Mouse (Mus musculus): Measurements from ENCODE around the gene Fxyd3. TPM values are rescaled to one million over a fixed set of nuclear protein-coding genes. Genes with fewer than 3 reads are reported as not detected.

The Fxyd3 gene
- polyA plus RNA-seq, 1 experiment from 2014 or later: 2.2 TPM

DNA sequence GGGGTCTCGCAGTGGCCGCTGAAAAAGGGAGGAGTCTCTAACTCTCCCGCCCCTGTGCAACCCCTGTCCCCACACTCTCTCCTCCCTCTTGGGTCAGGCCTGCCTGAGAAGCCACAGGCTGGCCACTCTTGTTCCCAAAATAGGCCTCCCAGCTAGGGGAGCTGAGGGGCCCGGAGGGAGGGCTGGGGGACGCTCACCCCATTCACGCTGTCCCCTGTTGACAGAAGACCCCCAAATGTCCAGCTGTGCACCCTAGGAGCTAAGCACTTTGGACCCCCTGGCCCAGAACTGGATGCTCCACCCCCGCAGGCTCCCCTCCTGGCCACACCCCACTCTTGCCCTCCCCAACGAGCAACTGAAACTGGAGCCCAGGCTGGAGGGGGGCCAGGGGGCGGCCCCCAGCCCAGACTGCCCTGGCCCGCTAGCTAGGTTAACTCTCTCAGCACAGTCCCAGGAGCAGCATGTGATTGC, 21.1 kb downstream of the Fxyd3 start:
- ATAC-seq (ENCODE audit: extremely low read depth, insufficient number of reproducible peaks, low FRiP score, low TSS enrichment): peak; percentile 69
- Histone ChIP-seq H3K36me3 (no peaks in the 10 kb centered on the region), H3K9me3 (no peaks in the 10 kb centered on the region), H3K27me3 (replicated peaks) (peaks cover 31% of the 10 kb centered on the region), H3K4me2 (peak overlapping the region; percentile 69), H3K27ac (replicated peaks) (peak overlapping the region; percentile 94), H3K4me1 (peaks cover 63% of the 10 kb centered on the region), H3K4me3 (peak overlapping the region; percentile 53), H3K9ac (peak overlapping the region; percentile 82)
- WGBS: 11% methylated on average over 10 of the region's 10 CpGs

DNA sequence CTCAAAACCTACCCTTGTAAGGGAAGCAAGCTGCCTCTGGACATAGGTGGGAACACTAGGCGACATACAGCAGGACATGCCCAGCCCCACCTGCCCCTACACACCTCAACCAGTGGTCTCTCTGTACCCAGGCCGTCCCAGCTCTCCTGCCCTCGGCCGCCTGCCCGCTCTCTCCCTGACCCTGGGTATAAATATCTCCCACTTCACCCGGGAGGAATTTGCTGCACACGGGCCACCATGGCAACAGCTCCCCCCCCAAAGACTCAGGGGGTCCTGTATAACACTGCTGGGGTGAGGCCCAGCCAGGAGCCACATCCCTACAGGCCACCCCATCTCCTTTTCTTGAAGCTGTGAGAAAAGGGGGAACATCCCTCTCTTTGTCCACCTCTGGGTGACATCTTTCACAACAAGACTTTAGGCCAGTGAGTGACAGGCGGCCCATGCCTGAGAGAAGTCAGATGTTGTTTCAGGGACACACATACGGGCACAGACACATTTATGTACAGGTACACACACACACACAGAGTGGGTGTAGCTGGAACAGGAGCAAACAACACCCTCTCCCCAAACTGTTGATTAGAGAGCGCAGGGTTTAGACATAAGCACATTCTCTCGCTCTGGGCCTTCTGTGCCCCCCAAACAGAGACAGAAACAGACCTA, 21.7 kb downstream of the Fxyd3 start:
- Histone ChIP-seq H3K27ac (replicated peaks) (peak overlapping the region; percentile 94), H3K9me3 (no peaks in the 10 kb centered on the region), H3K27me3 (replicated peaks) (peaks cover 37% of the 10 kb centered on the region), H3K9ac (peak overlapping the region; percentile 82), H3K36me3 (no peaks in the 10 kb centered on the region), H3K4me1 (peaks cover 69% of the 10 kb centered on the region), H3K4me3 (peak overlapping the region; percentile 53), H3K4me2 (peak overlapping the region; percentile 69)
- WGBS: 21% methylated on average over 11 of the region's 11 CpGs
- ATAC-seq (ENCODE audit: extremely low read depth, insufficient number of reproducible peaks, low FRiP score, low TSS enrichment): peak; percentile 16; the same call in 1 of the 2 replicates

DNA sequence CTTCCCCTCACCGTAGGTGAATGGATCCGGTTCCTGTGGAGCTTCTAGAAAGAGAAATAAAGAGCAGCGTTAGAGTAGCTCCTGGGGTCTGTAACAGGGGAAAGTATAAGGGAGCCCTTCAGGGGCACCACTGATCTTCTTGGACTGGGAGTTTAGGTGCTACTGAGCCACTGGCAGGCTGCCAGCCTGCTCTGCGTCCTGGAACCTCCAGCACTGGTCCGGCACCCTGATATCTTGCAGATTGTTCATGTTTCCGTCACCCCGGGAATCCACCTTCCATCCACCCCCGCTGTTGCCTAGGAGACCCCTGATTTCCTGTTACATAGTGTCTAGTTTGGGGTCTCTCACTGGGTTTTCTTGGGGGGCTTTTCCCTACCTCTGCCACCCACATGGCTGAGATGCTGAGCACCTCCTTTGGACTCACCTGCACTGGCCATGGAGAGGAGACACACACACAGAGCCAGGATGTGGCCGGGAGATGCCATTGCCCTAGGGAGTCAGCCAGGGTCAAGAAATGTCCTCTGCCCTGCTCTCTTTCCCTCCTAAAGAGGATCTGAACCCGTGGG, 22.5 kb downstream of the Fxyd3 start:
- Histone ChIP-seq H3K9ac (peak overlapping the region; percentile 82), H3K27me3 (replicated peaks) (peaks cover 45% of the 10 kb centered on the region), H3K4me2 (peak overlapping the region; percentile 69), H3K36me3 (no peaks in the 10 kb centered on the region), H3K4me1 (peaks cover 72% of the 10 kb centered on the region), H3K4me3 (peak overlapping the region; percentile 53), H3K9me3 (no peaks in the 10 kb centered on the region), H3K27ac (replicated peaks) (peak overlapping the region; percentile 94)
- 14% methylated on average over 10 of the region's 10 CpGs for WGBS
- no peak for ATAC-seq (ENCODE audit: extremely low read depth, insufficient number of reproducible peaks, low FRiP score, low TSS enrichment)

DNA sequence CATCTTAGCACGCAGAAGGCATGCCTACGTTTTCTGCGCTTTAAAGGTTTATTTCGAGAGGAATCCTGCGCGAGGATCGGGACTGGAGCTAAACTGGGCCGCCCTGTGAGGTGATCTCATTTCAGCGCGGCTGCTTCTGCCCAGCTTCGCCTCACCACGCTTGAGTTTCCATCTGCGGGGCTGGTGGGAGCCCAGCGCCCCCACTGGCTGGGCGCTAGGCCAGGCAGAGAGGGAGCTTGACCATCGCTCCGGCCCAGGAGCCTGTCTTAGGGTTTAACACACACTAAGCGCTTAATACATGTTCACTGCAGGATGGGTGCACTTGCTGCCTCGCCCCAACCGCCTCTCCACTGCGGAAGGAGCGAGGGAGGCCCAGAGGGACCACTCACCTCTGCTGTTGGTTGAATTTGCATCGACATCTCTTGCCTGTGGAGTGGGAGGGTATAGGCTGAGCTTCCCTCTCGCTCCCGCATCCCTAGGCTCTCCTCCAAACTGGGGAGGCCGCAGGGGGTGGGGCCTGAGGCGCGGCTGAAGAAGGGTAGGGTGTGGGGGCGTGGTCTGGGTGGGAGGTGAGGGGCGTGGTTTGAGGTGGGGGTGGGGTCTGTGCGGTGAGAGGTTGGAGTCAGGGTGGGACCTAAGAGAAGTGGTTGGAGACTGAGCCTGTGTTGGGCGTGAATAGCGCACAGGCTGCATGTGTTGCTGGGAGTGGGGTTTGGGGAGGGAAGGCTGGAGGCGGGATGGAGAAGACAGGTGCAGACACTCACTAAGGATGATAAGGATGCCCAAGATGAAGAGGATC, 23.7 kb downstream of the Fxyd3 start:
- WGBS: 2% methylated on average over 34 of the region's 34 CpGs
- no peak for ATAC-seq (ENCODE audit: extremely low read depth, insufficient number of reproducible peaks, low FRiP score, low TSS enrichment)
- Histone ChIP-seq H3K36me3 (no peaks in the 10 kb centered on the region), H3K27ac (replicated peaks) (peak overlapping the region; percentile 94), H3K9me3 (no peaks in the 10 kb centered on the region), H3K4me1 (peaks cover 72% of the 10 kb centered on the region), H3K4me3 (peak overlapping the region; percentile 53), H3K9ac (peak overlapping the region; percentile 82), H3K27me3 (replicated peaks) (peaks cover 57% of the 10 kb centered on the region), H3K4me2 (peak overlapping the region; percentile 69)

DNA sequence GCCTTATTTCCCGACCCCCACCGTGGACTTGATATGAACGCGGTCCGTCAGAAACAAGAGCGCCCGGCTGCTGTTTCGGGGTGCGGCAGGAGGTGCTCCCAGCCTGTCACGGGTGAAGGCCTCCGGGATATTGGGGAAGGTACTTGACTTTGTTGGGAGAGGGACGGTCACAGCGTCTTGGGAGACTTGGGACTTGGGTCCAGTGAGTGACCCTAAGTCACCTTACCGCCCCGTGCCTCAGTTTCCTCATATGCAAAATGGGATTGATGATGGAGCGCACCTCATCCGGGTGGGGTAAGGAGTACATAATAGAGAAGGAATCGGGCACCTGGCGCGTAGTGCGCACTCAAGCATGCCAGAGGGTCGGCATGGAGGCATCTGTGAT, 24.3 kb downstream of the Fxyd3 start:
- peaks cover 72% of the 10 kb centered on the region for H3K4me1 ChIP-seq
- H3K27me3 ChIP-seq (replicated peaks): peaks cover 62% of the 10 kb centered on the region
- 9% methylated on average over 22 of the region's 22 CpGs for WGBS
- H3K4me3 ChIP-seq: peak overlapping the region; percentile 53
- H3K9ac ChIP-seq: peak overlapping the region; percentile 82
- H3K36me3 ChIP-seq: no peaks in the 10 kb centered on the region
- ATAC-seq (ENCODE audit: extremely low read depth, insufficient number of reproducible peaks, low FRiP score, low TSS enrichment): no peak
- peak overlapping the region; percentile 94; the same call in 1 of the 2 replicates for H3K27ac ChIP-seq (replicated peaks)
- H3K9me3 ChIP-seq: no peaks in the 10 kb centered on the region
- peak overlapping the region; percentile 69 for H3K4me2 ChIP-seq

DNA sequence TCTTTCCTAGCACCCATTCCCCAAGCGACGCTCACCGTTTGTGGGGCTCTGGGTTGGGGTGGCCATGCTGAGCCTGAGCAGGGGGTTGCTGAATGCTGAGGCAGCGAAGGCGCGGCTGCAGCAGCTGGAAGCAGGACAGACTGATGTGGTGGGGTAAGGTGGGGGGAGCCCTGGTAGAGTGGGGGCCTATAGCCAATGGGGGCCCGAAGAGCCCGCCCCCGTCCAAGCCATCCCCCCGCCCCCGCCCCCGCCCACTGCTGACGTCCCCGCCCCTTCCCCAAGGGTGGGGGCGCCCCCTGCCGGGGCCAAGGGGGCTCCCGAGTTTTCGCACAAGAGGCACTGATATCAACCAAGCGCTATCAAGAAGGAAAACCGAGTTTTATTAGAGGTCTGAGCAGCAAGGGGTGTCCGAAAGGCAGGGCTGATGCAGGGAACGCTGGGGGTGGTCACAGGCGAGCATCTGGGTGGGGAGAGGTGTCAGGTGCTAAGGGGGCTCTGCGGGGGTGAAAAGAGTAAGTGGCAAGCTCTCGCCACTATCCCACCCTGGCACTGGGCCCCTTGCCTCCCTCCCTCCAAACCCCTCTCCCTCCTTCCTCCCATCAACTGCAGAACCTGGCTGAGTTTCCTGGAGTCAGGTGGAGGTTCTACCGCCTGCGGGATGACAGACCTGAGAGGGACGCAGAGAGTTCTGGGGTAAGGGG, 25.0 kb downstream of the Fxyd3 start, which contains the start of gene Fxyd7:
Gene Fxyd7 (minus strand): TSS at position 147 of the 701 bp plus-strand sequence.
- no peak for ATAC-seq (ENCODE audit: extremely low read depth, insufficient number of reproducible peaks, low FRiP score, low TSS enrichment)
- WGBS: 8% methylated on average over 28 of the region's 28 CpGs
- Histone ChIP-seq H3K4me3 (peak within 1 kb of the TSS; percentile 53), H3K27me3 (replicated peaks) (peaks cover 67% of the 10 kb centered on the region), H3K9ac (peak within 1 kb of the TSS; percentile 82), H3K36me3 (no peaks in the 10 kb centered on the region), H3K4me1 (peaks cover 70% of the 10 kb centered on the region), H3K4me2 (peak within 1 kb of the TSS; percentile 69), H3K9me3 (no peaks in the 10 kb centered on the region), H3K27ac (replicated peaks) (no peak within 1 kb of the TSS)

DNA sequence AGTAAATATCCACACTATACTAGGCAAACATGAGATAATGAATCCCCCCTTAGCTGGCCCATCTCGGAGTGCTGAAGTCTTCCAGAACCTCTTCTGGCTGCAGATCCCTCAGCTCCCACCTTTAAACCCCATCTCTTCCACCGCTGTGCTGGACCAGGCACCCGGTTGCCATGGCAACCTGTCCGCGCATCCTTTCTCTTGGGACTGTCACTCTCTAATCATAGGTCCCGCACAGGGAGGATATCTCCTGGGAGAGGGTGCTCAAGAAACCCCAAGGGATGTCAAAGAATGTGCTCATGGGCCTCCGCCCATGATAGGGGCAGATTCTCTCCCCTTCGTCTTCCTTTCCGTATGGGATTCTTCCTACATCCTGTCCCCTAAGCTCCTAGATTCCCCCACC, 25.6 kb downstream of the Fxyd3 start:
- Histone ChIP-seq H3K4me3 (peak overlapping the region; percentile 53), H3K9ac (no peak overlapping the region), H3K27me3 (replicated peaks) (peaks cover 70% of the 10 kb centered on the region), H3K4me1 (peaks cover 64% of the 10 kb centered on the region), H3K36me3 (no peaks in the 10 kb centered on the region), H3K9me3 (no peaks in the 10 kb centered on the region), H3K27ac (replicated peaks) (no peak overlapping the region), H3K4me2 (peak overlapping the region; percentile 69)
- 9% methylated on average over 9 of the region's 9 CpGs for WGBS
- ATAC-seq (ENCODE audit: extremely low read depth, insufficient number of reproducible peaks, low FRiP score, low TSS enrichment): no peak

DNA sequence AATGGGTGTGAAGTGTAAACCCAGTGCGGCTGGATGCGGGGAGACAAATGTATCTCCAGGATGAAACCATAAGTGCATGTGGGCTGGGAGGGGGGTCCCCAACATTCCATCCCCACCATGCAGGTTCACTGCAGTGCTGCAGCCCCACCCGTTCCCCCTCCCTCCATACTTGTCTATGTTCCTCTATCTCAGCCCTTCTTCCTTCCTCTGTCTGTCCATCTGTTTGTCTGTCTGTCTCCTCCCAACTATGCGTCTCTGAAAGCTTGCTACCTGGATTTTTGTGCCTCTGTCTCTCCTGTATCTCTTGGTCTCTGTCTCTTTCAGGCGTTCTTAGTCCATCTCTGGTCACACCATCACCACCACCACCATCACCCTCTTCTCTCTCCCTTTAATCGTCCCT, 26.0 kb downstream of the Fxyd3 start:
- peaks cover 63% of the 10 kb centered on the region for H3K4me1 ChIP-seq
- peaks cover 72% of the 10 kb centered on the region for H3K27me3 ChIP-seq (replicated peaks)
- 10% methylated on average over 6 of the region's 6 CpGs for WGBS
- peak overlapping the region; percentile 53; the same call in 1 of the 2 replicates for H3K9ac ChIP-seq
- H3K27ac ChIP-seq (replicated peaks): no peak overlapping the region
- H3K4me3 ChIP-seq: peak overlapping the region; percentile 8; the same call in 1 of the 2 replicates
- H3K36me3 ChIP-seq: no peaks in the 10 kb centered on the region
- H3K4me2 ChIP-seq: peak overlapping the region; percentile 69
- no peak for ATAC-seq (ENCODE audit: extremely low read depth, insufficient number of reproducible peaks, low FRiP score, low TSS enrichment)
- no peaks in the 10 kb centered on the region for H3K9me3 ChIP-seq

DNA sequence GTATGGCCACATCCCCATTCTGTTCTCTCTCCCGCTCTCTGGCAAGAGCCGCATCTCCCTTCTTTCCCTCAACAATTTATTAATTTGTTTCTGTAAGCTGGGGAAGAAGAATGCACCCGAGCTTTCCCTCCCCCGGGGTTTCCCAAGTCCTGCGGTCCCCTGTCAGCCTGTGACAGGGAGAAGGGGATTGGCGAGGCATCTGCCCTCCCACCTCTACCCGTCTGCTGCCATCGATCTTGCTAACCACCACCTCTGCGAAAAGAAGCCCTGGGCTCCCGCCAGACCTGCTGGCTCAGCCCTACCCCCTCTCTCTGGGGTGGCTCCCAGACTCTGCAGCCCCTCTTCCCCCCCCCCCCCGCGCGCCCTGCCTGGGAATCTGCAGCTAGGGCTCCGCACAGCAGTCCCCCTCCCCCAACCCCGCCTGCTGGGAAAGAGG, 26.6 kb downstream of the Fxyd3 start:
- Histone ChIP-seq H3K9ac (peak overlapping the region; percentile 53), H3K4me3 (peak overlapping the region; percentile 8; the same call in 1 of the 2 replicates), H3K9me3 (no peaks in the 10 kb centered on the region), H3K4me2 (peak overlapping the region; percentile 69), H3K27ac (replicated peaks) (no peak overlapping the region), H3K36me3 (no peaks in the 10 kb centered on the region), H3K4me1 (peaks cover 56% of the 10 kb centered on the region), H3K27me3 (replicated peaks) (peaks cover 78% of the 10 kb centered on the region)
- no peak for ATAC-seq (ENCODE audit: extremely low read depth, insufficient number of reproducible peaks, low FRiP score, low TSS enrichment)
- WGBS: 5% methylated on average over 13 of the region's 15 CpGs

DNA sequence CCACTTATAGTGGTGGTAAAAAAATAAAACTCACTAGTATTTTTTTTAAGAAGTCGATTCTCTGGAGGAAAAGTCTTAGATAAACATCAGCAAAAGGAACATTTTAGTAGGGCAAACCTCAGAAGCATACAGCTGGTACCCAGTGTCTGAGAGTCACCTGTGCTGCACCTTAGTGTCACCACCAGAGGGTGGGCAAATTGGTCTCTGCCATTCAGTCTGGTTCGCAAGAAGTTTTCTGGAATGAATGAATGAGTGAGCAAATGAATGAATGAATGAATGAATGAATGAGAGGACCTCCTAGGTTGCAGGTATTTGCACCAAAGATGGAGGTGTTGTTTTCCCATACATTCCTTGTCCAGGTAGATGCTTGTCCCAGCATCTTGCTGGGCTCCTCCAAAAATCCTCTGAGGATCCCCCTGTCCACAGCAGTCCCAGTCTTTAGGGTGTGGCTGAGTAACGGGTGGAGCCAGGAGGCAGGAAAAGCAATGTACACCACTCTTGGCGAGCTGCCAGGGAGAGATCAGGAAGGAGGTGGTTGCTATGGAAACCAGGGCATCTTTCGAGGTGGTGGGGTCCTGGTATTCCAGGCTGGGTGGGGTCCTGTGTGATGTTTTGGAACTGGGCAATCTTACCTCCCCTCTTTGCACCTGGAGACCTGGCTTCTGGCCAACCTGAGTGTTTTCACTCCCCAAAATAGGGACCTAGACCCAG, 27.2 kb downstream of the Fxyd3 start:
- 29% methylated on average over 5 of the region's 5 CpGs for WGBS
- peak overlapping the region; percentile 69 for H3K4me2 ChIP-seq

More for the DNA sequence above, 27.2 kb downstream of the Fxyd3 start:
- Histone ChIP-seq H3K27ac (replicated peaks) (no peak overlapping the region), H3K9ac (peak overlapping the region; percentile 53; the same call in 1 of the 2 replicates), H3K4me1 (peaks cover 51% of the 10 kb centered on the region), H3K9me3 (no peaks in the 10 kb centered on the region), H3K36me3 (no peaks in the 10 kb centered on the region), H3K27me3 (replicated peaks) (peaks cover 84% of the 10 kb centered on the region), H3K4me3 (peak overlapping the region; percentile 8; the same call in 1 of the 2 replicates)
- no peak for ATAC-seq (ENCODE audit: extremely low read depth, insufficient number of reproducible peaks, low FRiP score, low TSS enrichment)

Measured in heart, embryonic 13.5 days (tissue).